Mouse (Mus musculus) layer of hippocampus, postnatal 36 days (tissue): ENCODE data around the gene Mgat4e. TPM values are rescaled to one million over a fixed set of nuclear protein-coding genes. Genes with fewer than 3 reads are reported as not detected.
"Not testable (repeated sequence)": the region's sequence is repeated elsewhere in the genome, so short reads cannot be mapped to it uniquely, and the experiment has no call there.

Experiments used
- DNase-seq, 2 experiments: peaks; one replicate each; pipeline ENCODE4 v3.0.0; 2022
- total RNA-seq, 2 experiments: library from RNA; stranded (reverse); gene quantifications; 2 replicates each; pipeline ENCODE4 v1.2.3; 2021

Gene Mgat4e
- total RNA-seq, 2 experiments from 2014 or later, result not detected

DNA sequence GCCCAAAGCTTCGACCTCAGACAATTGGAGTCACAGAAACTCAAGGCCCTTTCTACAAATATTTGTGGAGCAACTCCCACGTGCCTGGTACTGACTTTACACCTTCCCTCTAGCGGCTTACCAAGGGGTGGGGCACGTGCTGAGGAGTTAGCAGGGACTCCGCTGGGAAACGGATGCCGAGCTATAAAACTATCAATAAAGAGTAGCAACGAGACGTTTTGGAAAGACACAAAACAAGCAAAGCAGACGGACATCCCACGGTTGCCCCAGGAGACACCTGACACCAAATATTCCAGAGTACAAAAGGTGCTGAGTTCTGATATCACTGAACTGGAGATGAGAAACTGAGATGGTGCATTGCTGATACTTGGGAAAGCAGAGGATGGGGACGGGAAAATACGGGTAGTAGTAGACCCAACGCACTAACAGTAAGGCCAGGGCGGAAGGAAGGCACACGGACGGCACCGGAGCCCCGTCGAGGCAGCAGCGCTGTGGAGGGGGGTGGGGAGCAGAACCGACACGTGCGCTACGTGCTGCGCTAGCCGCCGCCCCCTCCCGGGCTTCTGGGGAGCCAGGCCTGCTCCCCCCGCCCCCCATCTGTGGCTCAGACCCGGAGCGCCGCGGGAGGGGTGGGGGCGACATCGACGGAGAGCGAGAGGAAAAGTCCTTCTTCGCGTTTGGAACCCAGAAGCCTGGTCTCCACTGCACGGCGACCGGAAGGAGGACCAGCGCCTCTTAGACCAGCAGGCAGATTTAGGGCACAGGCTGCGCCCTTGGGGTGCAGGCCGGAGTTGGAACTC, 6.6 kb upstream of the Mgat4e start:
- DNase-seq, result peak; percentile 6 to 54

GRCm38 (mm10) chr1:134555240-134555870, 5.9 kb upstream of the Mgat4e start:
- no peak for DNase-seq

DNA sequence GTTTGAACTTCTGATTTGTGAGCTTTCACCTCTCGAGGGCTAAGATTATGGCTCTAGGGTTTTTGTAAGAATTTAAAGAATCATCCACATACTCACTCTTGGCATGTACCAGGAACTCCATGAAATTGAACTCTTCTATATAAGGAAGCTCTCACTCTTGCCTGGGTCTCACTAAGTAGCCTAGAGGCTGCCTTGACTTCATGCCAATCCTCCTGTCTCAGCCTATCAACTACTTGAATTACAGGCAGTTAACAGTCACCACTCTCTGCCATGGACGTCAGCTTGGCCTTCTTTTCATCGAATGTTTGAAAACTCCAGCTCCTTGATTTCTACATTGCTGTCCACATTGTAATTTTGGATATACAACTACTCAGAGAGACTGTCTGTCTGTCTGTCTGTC, 2.9 kb upstream of the Mgat4e start:
- DNase-seq, result no peak

DNA sequence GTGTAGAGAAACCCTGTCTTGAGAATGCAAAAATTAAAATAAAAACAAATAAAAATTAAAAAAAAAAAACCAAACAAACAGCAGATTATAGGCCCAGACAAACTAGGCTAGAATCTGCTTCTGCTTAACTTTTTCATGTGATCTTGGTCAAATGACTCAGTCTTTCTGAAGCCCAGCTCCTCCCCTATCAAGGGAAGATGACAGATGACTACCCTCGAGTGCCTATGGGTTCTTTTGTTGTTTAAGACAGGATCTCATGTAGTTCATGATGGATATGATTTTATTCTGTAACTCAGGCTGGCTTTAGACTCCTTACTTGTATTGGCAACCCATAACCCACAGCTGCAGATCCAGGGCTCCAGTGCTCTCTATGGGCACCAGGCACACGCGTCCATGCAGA, 2.4 kb upstream of the Mgat4e start:
- DNase-seq, result no peak

DNA sequence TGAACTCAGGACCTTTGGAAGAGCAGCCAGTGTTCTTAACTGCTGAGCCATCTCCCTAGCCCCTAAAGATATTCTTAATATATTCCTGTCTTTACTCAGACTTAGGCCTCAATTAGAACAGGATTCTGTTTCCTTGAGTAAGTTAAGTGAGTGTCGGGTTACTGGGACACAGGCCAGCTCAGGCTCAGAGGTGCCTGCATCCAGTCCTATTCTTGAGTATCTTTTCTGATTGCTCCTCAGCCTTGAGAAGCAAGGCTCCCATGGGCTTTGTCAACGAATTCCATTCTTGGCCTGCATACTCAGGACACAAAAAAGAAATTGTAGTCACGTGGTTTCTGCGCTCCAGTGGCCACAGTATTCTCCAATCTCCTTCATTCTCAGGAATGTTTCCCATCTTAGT, 1.3 kb downstream of the Mgat4e start:
- no peak for DNase-seq

- DNase-seq, result no peak
These were observed 8.9 kb downstream of the Mgat4e start for GRCm38 (mm10) chr1:134540610-134541009.

- DNase-seq, result no peak
These were observed 14.0 kb downstream of the Mgat4e start for GRCm38 (mm10) chr1:134535513-134535912.

GRCm38 (mm10) chr1:134535054-134535453, 14.4 kb downstream of the Mgat4e start:
- DNase-seq, result no peak

DNA sequence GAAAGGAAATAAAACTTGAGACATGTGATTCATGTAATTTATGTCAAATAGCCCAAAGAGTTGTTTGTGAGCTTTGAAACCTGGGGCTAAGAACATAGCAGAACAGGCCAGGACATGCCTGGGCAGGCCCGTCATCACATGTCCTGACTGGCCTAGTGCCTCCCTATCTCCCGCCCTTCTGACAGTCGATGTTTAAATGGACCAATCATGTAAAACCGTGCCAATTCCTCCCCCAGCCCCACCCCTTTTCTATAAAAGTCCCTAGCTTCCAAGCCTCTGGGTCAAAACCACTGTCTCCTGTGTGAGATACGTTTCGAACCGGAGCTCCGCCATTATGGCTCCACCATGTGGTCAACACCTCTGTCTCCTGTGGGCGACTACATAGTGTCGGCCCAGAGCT, 15.8 kb downstream of the Mgat4e start:
- DNase-seq, result not testable (repeated sequence)

DNA sequence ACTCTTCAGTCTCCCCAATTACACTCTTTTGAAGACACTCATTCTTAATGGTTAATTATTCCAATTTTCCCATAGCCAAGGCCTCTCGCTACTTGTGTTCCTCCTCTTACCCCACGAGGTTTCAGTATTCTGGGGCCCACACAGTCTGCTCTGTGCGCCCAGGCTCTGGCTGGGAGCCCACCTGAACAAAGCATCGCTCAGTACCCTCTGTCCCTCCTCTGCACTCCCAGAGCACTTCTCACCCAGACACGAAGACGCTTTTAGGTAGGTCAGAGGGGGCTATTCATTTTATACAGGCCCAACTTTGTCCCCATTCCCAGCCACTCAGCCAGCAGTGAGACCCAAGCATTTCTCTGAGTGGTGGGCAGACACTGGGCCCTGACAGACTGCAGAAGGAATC, 18.9 kb downstream of the Mgat4e start:
- peak; percentile 37 to 59 for DNase-seq

DNA sequence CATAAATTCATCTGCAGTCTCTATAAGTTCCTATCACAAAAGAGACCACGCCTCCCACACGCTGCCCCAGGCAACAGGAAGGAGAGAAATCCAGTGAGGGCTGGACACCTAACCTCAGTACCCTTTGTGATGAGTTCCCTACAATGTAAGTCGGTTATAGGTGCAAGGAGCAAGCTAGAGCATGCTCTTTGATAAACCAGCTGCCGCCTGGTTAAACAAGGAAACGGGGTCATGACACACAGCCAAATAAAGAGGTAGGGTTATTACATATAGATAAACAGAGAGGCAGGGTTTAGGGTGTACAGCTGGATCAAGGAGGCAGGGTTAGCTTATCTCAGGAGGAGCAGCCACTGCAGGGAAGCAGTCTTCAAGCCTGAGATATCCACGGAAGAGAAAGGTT, 22.7 kb downstream of the Mgat4e start:
- no peak for DNase-seq

DNA sequence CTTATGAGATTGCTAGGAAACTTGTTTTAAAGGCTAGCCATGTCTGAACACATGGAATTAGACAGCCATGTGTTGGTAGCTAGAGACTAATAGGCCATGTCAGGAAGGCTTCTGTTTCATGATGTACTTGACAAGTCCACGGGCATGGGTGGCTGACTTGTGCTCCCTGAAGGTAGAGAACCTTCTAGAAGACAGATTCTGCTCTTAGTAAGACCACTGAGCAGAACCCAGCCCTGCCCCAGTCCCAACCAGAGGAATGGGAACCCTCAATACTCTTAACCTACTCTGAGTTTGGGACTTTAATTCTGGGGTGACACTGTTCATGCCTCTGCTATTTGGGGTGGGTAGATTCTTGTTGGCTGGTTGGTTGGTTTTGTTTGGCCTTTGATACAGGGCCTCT, 24.5 kb downstream of the Mgat4e start:
- no peak for DNase-seq

GRCm38 (mm10) chr1:134524424-134524823, 25.1 kb downstream of the Mgat4e start:
- DNase-seq, result no peak

- no peak for DNase-seq
These were observed 27.2 kb downstream of the Mgat4e start for GRCm38 (mm10) chr1:134522325-134522724.

DNA sequence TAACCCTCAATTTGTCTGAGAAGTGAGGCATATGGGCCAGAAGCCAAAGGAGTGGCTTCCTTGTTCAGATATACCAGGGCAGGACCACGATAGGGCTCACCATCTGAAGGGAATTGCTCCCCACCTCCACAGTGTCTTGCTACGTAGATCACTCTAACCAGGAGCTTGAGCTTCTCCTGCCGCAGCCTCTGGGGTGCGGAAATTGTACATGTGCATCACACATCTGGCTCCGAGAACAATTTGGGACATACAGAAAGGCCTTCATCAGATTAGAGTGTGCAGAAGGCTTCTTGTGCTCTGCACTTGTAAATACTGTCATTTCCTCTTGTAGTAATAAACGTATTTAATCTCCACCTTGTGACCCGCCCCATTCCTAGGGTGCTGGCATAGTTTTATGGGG, 28.3 kb downstream of the Mgat4e start:
- DNase-seq, result no peak

GRCm38 (mm10) chr1:134520001-134520721, 29.3 kb downstream of the Mgat4e start:
- DNase-seq, result no peak

DNA sequence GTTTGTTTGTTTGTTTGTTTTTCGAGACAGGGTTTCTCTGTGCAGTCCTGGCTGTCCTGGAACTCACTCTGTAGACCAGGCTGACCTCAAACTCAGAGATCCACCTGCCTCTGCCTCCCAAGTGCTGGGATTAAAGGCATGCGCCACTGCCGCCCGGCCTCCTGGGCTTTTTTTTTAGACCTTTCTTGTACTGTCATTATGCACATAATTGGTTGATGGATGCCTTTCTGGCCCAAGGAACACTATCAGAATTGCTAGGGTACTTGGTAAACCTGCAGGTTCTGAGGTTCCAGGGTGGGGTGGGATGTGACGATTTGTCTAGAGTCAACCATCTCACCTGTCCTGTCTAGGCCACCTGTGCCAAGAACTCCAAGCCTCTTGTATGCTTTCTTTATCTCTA, 30.3 kb downstream of the Mgat4e start:
- not testable (repeated sequence) for DNase-seq

DNA sequence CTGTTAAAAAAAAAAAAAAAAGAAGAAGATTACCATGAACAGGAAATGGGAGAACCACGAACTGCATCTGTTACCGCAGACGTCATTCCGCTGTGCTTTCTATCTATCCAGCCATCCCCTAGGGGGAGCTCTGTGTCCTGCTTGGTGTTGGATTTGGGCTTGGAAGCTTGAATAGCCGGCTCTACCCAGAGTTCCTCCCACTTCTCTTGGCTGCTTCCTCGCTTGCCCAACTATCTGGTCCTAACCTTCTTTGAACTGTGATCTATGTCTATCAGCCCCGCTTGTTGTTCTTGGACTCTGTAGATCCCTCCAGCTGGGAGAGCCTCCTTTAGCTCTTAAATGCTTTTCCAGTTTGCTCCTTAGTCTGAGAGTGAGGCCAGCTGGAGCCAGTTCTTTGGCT, 30.8 kb downstream of the Mgat4e start:
- peak; percentile 76 to 85 for DNase-seq

- DNase-seq, result not testable (repeated sequence)
These were observed 31.6 kb downstream of the Mgat4e start for GRCm38 (mm10) chr1:134517841-134518240.

GRCm38 (mm10) chr1:134516491-134517198, 32.8 kb downstream of the Mgat4e start:
- DNase-seq, result no peak

DNA sequence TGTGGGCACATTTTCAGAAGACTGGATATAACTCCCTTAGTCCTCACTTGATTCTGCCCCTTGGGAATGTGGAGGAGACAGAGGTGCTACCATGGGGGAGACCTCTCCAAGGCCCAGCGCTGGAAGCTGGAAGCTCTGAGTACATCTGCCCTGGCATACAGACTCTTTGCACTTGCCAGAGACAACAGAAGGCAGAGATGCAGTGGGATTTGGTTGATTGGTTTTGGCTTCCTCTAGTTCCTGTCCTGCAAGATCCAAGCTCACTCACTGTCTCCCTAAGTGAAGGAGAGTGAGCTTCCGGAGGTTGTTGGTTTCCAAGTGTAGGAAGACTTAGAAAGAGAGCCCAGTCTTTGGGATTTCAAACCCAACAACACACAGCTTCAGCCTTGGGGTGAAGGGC, 33.6 kb downstream of the Mgat4e start:
- DNase-seq, result no peak

DNA sequence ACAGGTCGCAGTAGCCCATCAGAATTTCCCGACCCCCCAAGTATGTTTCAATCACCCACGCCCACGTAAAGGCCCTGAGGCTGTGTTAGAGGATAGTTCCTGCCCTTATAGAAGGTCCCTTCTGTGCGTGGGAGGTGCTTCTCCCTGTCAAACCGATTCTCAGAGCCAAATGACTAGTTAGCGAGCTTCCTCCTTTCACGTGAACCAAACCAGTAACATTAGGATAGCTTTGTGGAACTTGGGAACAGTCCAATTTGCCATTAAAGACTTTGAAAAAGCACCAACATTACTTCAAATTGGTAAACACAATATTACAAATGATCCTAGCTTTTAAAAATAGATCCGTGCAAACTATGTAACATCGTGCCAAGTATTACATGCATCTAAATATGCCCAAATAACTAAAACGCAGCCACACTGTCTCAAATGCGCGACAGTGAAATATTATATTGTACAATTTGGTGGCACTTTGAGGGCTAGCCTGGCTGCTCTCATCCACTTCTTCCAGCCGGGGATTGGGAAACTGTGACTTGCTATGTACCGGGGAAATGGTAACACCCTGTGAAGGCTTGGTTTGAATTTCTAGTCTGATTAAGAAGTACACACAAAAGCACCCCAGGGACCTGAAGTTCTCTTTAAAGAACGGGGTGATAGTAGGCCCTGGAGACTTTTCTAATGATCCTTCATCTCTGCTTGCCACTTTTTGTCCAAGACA, 35.4 kb downstream of the Mgat4e start:
- no peak for DNase-seq
